Mouse (Mus musculus): Measurements from ENCODE around the gene Exoc6. TPM values are rescaled to one million over a fixed set of nuclear protein-coding genes. Genes with fewer than 3 reads are reported as not detected.
A peak's percentile ranks its signal among the peaks of the same experiment; 100 is the strongest.

Gene Exoc6
- total and polyA plus RNA-seq, 2 experiments from 2014 or later: 25.5 to 27.2 TPM

DNA sequence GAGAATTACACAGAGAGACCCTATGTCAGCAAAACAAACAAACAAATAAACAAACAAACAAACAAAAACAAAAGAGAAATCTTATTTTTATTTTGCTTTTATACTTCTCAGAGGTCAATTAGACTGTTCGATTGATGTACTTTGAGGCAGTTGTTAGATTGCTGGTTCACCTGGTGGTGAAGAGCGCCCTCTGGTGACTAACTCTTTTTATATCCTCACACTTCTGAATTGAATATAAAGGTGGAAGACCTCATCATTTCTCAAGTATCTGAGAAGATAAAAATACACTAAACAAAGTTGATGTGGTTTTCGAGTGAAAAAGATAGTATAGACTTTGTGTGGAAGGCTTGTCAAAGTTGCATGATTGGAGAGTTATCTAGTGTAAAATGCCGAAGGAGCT is 13.5 kb downstream of the Exoc6 start:
- Histone ChIP-seq H3K4me3 (ENCODE audit: low read depth, low read length) (no peak overlapping the region), H3K9me3 (ENCODE audit: low read length) (no peaks in the 10 kb centered on the region), H3K27ac (ENCODE audit: low read depth, low read length) (no peak overlapping the region), H3K9ac (replicated peaks; ENCODE audit: low read length, poor library complexity, severe bottlenecking) (no peak overlapping the region), H3K36me3 (ENCODE audit: insufficient read depth, low read length) (no peaks in the 10 kb centered on the region), H3K4me1 (ENCODE audit: insufficient read depth, low read length) (no peaks in the 10 kb centered on the region; the same call in 1 of the 2 replicates), H3K4me2 (ENCODE audit: low read depth, low read length, poor library complexity, severe bottlenecking) (no peak overlapping the region), H3K27me3 (ENCODE audit: insufficient read depth, low read length) (no peaks in the 10 kb centered on the region)
- peak; percentile 58 for DNase-seq (ENCODE audit: low spot score)
- ATAC-seq (ENCODE audit: low FRiP score): no peak
- 30% methylated on average over 4 of the region's 4 CpGs for WGBS
- peak; percentile 81 for TF ChIP-seq CTCF (IDR thresholded peaks at IDR 0.05)

DNA sequence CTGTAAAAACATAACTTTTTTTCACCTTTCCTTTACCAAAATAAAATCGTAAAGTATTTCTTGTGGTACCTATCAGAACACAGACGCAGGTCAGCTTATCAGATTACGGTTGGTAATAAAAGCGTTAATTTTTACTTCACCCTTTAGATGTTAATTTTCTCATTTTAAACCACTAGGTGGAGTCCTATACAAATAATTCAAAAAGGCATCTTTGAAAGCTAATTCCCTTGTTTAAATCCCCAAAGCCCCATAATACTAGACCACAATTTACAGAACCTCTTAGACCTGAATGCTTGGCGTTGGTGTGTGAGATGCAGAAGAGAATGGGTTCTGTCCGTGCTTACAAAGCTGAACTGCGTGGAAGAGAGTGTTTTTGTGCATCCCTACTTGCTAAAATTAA is 15.6 kb downstream of the Exoc6 start:
- H3K9ac ChIP-seq (replicated peaks; ENCODE audit: low read length, poor library complexity, severe bottlenecking): no peak overlapping the region
- WGBS: 45% methylated on average over 7 of the region's 7 CpGs
- no peaks in the 10 kb centered on the region for H3K36me3 ChIP-seq (ENCODE audit: insufficient read depth, low read length)
- DNase-seq (ENCODE audit: low spot score): peak; percentile 40
- no peak for ATAC-seq (ENCODE audit: low FRiP score)
- no peaks in the 10 kb centered on the region for H3K4me1 ChIP-seq (ENCODE audit: insufficient read depth, low read length)
- no peaks in the 10 kb centered on the region for H3K27me3 ChIP-seq (ENCODE audit: insufficient read depth, low read length)
- peak; percentile 69 for TF ChIP-seq CTCF (IDR thresholded peaks at IDR 0.05)
- no peaks in the 10 kb centered on the region for H3K9me3 ChIP-seq (ENCODE audit: low read length)
- H3K4me2 ChIP-seq (ENCODE audit: low read depth, low read length, poor library complexity, severe bottlenecking): no peak overlapping the region
- H3K4me3 ChIP-seq (ENCODE audit: low read depth, low read length): no peak overlapping the region
- no peak overlapping the region for H3K27ac ChIP-seq (ENCODE audit: low read depth, low read length)

DNA sequence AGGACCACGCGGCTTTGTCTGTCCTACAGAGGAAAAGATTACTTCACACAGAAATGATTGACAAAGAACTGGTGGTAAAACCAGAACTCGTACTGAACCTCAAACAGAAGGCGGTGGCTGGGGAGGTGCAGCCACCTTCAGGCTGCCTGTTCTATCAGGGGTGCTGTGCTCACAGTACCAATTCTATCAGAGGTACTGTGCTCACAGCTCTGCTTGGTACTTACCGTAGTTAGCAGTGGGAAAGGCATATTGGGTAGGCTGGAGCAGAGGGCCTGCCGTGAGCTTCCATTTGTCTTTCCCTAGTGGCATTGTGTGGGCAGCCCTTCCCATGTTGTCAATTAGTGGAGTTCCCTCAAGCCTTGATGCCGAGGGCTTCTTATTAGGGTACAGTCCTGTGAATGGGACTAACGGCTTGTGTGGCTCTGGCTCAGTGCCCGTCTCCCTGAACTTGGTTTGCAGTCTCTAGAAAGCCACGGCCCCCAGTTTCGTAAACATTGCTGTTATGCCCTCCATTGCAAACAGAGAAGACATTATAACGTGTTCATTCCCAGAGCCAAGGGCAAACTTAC is 19.1 kb downstream of the Exoc6 start:
- H3K27me3 ChIP-seq (ENCODE audit: insufficient read depth, low read length): no peaks in the 10 kb centered on the region
- H3K27ac ChIP-seq (ENCODE audit: low read depth, low read length): no peak overlapping the region
- TF ChIP-seq CTCF (IDR thresholded peaks at IDR 0.05): no peak
- H3K36me3 ChIP-seq (ENCODE audit: insufficient read depth, low read length): no peaks in the 10 kb centered on the region
- H3K9me3 ChIP-seq (ENCODE audit: low read length): no peaks in the 10 kb centered on the region
- WGBS: 80% methylated on average over 12 of the region's 12 CpGs
- H3K9ac ChIP-seq (replicated peaks; ENCODE audit: low read length, poor library complexity, severe bottlenecking): no peak overlapping the region
- no peak overlapping the region for H3K4me2 ChIP-seq (ENCODE audit: low read depth, low read length, poor library complexity, severe bottlenecking)
- no peaks in the 10 kb centered on the region for H3K4me1 ChIP-seq (ENCODE audit: insufficient read depth, low read length)
- no peak overlapping the region for H3K4me3 ChIP-seq (ENCODE audit: low read depth, low read length)
- no peak for DNase-seq (ENCODE audit: low spot score)
- no peak for ATAC-seq (ENCODE audit: low FRiP score)

DNA sequence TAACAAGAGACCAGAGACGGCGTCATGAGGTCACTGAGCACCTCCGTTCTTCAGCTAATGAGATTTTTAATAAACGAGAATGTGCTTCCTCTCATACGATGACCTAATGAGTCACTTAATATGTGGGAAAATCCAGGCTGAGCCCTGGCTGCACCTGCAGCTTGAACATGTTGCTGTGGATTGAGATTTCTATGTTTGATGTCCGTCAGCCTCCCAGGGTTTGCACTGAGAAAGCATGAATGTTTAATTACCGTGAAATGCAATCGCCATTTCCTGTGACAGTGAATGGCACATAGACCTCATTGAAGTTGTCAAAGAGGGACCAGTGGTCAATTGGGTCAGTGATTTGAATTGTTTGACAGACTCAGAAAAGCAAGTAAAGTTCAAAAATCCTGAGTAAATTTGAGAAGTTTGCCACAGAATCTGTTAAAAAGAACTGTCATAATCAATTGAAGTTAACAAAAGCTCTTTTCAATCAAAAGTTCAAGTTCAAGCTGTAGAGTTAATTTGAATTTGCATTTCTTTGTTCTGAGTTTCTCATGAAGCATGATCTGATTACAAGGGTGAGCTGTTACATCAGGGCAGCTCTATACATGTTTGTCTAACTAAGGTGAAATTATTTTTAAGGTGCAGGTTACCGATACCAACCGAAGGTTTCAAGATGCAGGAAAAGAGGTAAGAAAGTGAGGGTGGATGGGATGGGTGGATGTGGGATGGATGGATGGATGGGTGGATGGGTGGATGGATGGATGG is 20.9 kb downstream of the Exoc6 start:
- no peaks in the 10 kb centered on the region for H3K36me3 ChIP-seq (ENCODE audit: insufficient read depth, low read length)
- H3K27me3 ChIP-seq (ENCODE audit: insufficient read depth, low read length): no peaks in the 10 kb centered on the region
- no peak overlapping the region for H3K9ac ChIP-seq (replicated peaks; ENCODE audit: low read length, poor library complexity, severe bottlenecking)
- no peaks in the 10 kb centered on the region for H3K4me1 ChIP-seq (ENCODE audit: insufficient read depth, low read length)
- ATAC-seq (ENCODE audit: low FRiP score) (no peak), DNase-seq (ENCODE audit: low spot score) (no peak)
- H3K4me2 ChIP-seq (ENCODE audit: low read depth, low read length, poor library complexity, severe bottlenecking): no peak overlapping the region
- no peak overlapping the region for H3K27ac ChIP-seq (ENCODE audit: low read depth, low read length)
- no peak overlapping the region for H3K4me3 ChIP-seq (ENCODE audit: low read depth, low read length)
- no peaks in the 10 kb centered on the region for H3K9me3 ChIP-seq (ENCODE audit: low read length)
- no peak for TF ChIP-seq CTCF (IDR thresholded peaks at IDR 0.05)
- WGBS: 50% methylated on average over 10 of the region's 10 CpGs

DNA sequence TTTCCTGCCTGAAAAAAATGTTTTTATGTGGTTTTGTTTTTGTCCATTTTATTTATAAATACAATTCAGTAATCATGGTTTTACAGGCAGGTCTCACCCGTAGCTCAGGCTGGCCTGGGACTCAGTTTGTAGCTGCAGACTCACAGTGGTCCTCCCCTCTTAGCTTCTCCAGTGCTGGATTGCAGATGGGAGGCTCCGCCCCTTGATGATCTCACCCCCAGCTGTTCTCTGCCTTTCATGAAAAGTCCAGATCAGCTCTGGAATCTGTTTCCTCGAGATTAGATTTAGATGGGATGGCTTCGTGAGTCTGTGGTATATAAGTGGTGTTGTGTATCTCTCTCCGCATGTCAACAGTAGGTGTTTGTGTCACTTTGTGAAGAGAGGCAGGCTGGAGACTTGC is 24.6 kb downstream of the Exoc6 start:
- H3K9me3 ChIP-seq (ENCODE audit: low read length): no peaks in the 10 kb centered on the region
- no peak overlapping the region for H3K4me2 ChIP-seq (ENCODE audit: low read depth, low read length, poor library complexity, severe bottlenecking)
- no peak overlapping the region for H3K9ac ChIP-seq (replicated peaks; ENCODE audit: low read length, poor library complexity, severe bottlenecking)
- H3K4me3 ChIP-seq (ENCODE audit: low read depth, low read length): no peak overlapping the region
- DNase-seq (ENCODE audit: low spot score) (no peak), ATAC-seq (ENCODE audit: low FRiP score) (no peak)
- 59% methylated on average over 5 of the region's 5 CpGs for WGBS
- no peaks in the 10 kb centered on the region for H3K4me1 ChIP-seq (ENCODE audit: insufficient read depth, low read length)
- no peaks in the 10 kb centered on the region for H3K27me3 ChIP-seq (ENCODE audit: insufficient read depth, low read length)
- no peak for TF ChIP-seq CTCF (IDR thresholded peaks at IDR 0.05)
- no peaks in the 10 kb centered on the region for H3K36me3 ChIP-seq (ENCODE audit: insufficient read depth, low read length)
- H3K27ac ChIP-seq (ENCODE audit: low read depth, low read length): no peak overlapping the region

DNA sequence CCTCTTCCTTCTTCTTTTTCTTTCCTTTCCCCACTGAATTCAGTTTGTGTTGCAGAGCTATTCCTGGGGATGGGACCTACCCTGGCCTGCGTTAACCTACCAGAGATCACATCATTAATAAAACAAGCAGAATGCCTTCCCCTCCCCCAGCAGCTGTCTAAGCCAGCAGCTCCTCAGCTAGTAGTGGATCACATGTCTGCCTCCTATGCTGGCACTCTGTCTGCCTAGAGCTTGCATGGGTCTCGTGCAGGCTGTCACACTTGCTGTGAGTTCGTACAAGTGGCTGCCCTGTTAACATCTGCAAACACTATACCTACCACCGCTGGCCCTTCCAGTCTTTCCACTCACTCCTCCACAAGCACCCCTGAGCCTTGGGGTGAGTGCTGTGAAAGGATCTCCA is 29.4 kb downstream of the Exoc6 start:
- no peaks in the 10 kb centered on the region for H3K9me3 ChIP-seq (ENCODE audit: low read length)
- no peak overlapping the region for H3K9ac ChIP-seq (replicated peaks; ENCODE audit: low read length, poor library complexity, severe bottlenecking)
- H3K27ac ChIP-seq (ENCODE audit: low read depth, low read length): no peak overlapping the region
- H3K36me3 ChIP-seq (ENCODE audit: insufficient read depth, low read length): 0 out of 2 replicates have a peak, but pooled peaks cover 2% of the 10 kb centered on the region
- DNase-seq (ENCODE audit: low spot score) (no peak), ATAC-seq (ENCODE audit: low FRiP score) (no peak)
- TF ChIP-seq CTCF (IDR thresholded peaks at IDR 0.05): no peak
- H3K4me2 ChIP-seq (ENCODE audit: low read depth, low read length, poor library complexity, severe bottlenecking): no peak overlapping the region
- no peaks in the 10 kb centered on the region for H3K4me1 ChIP-seq (ENCODE audit: insufficient read depth, low read length)
- H3K27me3 ChIP-seq (ENCODE audit: insufficient read depth, low read length): no peaks in the 10 kb centered on the region
- H3K4me3 ChIP-seq (ENCODE audit: low read depth, low read length): no peak overlapping the region
- WGBS: 58% methylated on average over 4 of the region's 4 CpGs

Measured in midbrain, postnatal 0 days (tissue).